Mouse (Mus musculus): ENCODE data around the gene Nampt.

Gene Nampt

GRCm38 (mm10) chr12:32897199-32898120, 78.1 kb downstream of the Nampt start:
- in situ Hi-C loops (cut with MboI, MseI), result loop anchor here (5.0 to 10.0 kb wide), 3 partner anchors 153 to 263 kb away; no protein-coding TSS in a partner anchor

- in situ Hi-C loops (cut with MboI, MseI), result no loop called here
Observed at GRCm38 (mm10) chr12:32901005-32901404, 81.7 kb downstream of the Nampt start.

Measured in T-helper 17 cell (primary cell).